Mouse (Mus musculus): ENCODE measurements at regions not wholly inside any gene's neighbourhood (a gene's known extent, or its start where the extent isn't known, plus 50 kb on each side); places are given as distances from the start of the nearest gene placed in this dataset.

- TF ChIP-seq TCF12 (IDR thresholded peaks at IDR 0.05; ENCODE audit: insufficient read depth, poor library complexity, severe bottlenecking) = no peak
- no peak for TF ChIP-seq POLR2A (IDR thresholded peaks at IDR 0.05; ENCODE audit: insufficient read length, low read depth)
- no peaks in the 10 kb centered on the region for H3K27me3 ChIP-seq (ENCODE audit: control insufficient read depth, insufficient read depth, insufficient read length)
- no peak overlapping the region for H3K4me3 ChIP-seq
- H3K4me2 ChIP-seq (ENCODE audit: low read depth) = no peak overlapping the region
- no peaks in the 10 kb centered on the region for H3K79me2 ChIP-seq (ENCODE audit: control insufficient read depth, insufficient read depth)
- H3K36me3 ChIP-seq (ENCODE audit: control insufficient read depth, insufficient read depth) = no peaks in the 10 kb centered on the region
- H3ac ChIP-seq (ENCODE audit: control insufficient read depth, insufficient read length) = no peak overlapping the region
Observed at GRCm38 (mm10) chr7:111141285-111141965, 58.6 kb upstream of the Eif4g2 start.

DNA sequence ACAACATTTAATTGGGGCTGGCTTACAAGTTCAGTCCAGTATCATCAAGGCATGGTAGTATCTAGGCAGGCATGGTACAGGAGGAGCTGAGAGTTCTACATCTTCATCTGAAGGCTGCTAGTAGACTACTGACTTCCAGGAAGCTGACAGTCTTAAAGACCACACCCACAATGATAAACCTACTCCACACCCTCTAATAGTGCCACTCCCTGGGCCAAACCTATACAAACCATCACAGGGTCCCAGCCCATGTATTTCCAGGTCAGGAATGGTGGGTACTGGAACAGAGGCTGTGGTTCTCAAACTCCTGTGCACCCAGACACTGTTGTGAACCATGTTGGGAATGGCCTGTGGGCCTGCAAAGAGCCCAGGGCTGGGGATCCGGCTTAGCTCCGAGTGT lies 55.2 kb upstream of the Eif4g2 start:
- Histone ChIP-seq H3K36me3 (ENCODE audit: control insufficient read depth, insufficient read depth) (no peaks in the 10 kb centered on the region), H3ac (ENCODE audit: control insufficient read depth, insufficient read length) (no peak overlapping the region), H3K4me2 (ENCODE audit: low read depth) (no peak overlapping the region), H3K4me3 (no peak overlapping the region), H3K79me2 (ENCODE audit: control insufficient read depth, insufficient read depth) (no peaks in the 10 kb centered on the region), H3K27me3 (ENCODE audit: control insufficient read depth, insufficient read depth, insufficient read length) (no peaks in the 10 kb centered on the region)
- TF ChIP-seq REST (IDR thresholded peaks at IDR 0.05; ENCODE audit: insufficient read depth, insufficient read length) (no peak), POLR2AphosphoS2 (IDR thresholded peaks at IDR 0.05; ENCODE audit: insufficient read length, low read depth) (no peak), MAX (IDR thresholded peaks at IDR 0.05; ENCODE audit: low read depth) (no peak), E2F4 (IDR thresholded peaks at IDR 0.05; ENCODE audit: insufficient read depth) (no peak), USF1 (IDR thresholded peaks at IDR 0.05; ENCODE audit: low read depth) (no peak), CEBPB (IDR thresholded peaks at IDR 0.05; ENCODE audit: insufficient read depth, poor library complexity, severe bottlenecking) (no peak), MYOG (IDR thresholded peaks at IDR 0.05; ENCODE audit: control insufficient read depth in 1 of 3, insufficient read depth in 1 of 3, insufficient read length in 2 of 3, low read depth in 2 of 3) (no peak), MYOD1 (IDR thresholded peaks at IDR 0.05; ENCODE audit: control insufficient read depth in 1 of 3, insufficient read length in 2 of 3, low read depth in 2 of 3) (no peak), POLR2A (IDR thresholded peaks at IDR 0.05; ENCODE audit: insufficient read length, low read depth) (no peak)

DNA sequence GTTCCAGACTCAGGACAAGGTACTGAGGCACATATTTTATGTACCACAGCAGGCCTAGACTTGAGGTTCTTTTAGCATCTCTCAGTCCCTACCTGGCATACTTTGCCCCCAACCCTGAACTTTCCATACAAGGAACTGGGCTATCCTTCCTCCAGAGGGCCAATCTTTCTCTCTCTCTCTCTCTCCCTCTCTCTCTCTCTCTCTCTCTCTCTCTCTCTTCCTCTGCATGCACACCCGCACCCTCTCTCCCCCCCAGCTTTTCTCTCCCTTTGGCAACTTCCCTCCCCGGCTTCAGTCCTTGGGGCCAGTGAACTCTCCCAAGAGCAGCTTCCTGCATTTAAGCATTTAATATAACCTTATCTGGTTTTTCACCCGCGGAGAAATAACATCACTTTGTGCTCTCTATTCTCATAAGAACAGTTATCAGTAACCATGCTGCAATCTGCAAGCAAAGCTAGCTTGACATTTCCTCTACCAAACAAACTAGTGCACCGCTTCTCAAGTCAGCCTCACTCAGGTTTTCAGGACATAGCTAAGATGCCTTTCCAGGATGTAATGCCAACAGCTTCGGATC lies 53.3 kb upstream of the Eif4g2 start:
- H3K4me3 ChIP-seq = no peak overlapping the region
- no peaks in the 10 kb centered on the region for H3K27me3 ChIP-seq (ENCODE audit: control insufficient read depth, insufficient read depth, insufficient read length)
- no peak overlapping the region for H3K4me2 ChIP-seq (ENCODE audit: low read depth)
- no peaks in the 10 kb centered on the region for H3K36me3 ChIP-seq (ENCODE audit: control insufficient read depth, insufficient read depth)
- no peak overlapping the region for H3ac ChIP-seq (ENCODE audit: control insufficient read depth, insufficient read length)
- no peaks in the 10 kb centered on the region for H3K79me2 ChIP-seq (ENCODE audit: control insufficient read depth, insufficient read depth)
- TF ChIP-seq SRF (IDR thresholded peaks at IDR 0.05; ENCODE audit: control insufficient read depth, insufficient read length, low read depth) (no peak), MYOG (IDR thresholded peaks at IDR 0.05; ENCODE audit: control insufficient read depth in 1 of 3, insufficient read depth in 1 of 3, insufficient read length in 2 of 3, low read depth in 2 of 3) (no peak), MAX (IDR thresholded peaks at IDR 0.05; ENCODE audit: low read depth) (no peak), E2F4 (IDR thresholded peaks at IDR 0.05; ENCODE audit: insufficient read depth) (no peak), POLR2A (IDR thresholded peaks at IDR 0.05; ENCODE audit: insufficient read length, low read depth) (no peak)

- Histone ChIP-seq H3K79me2 (ENCODE audit: control insufficient read depth, insufficient read depth) (no peaks in the 10 kb centered on the region), H3K27me3 (ENCODE audit: control insufficient read depth, insufficient read depth, insufficient read length) (no peaks in the 10 kb centered on the region), H3ac (ENCODE audit: control insufficient read depth, insufficient read length) (no peak overlapping the region), H3K4me3 (no peak overlapping the region), H3K36me3 (ENCODE audit: control insufficient read depth, insufficient read depth) (no peaks in the 10 kb centered on the region), H3K4me2 (ENCODE audit: low read depth) (no peak overlapping the region)
- no peak for TF ChIP-seq TCF3 (IDR thresholded peaks at IDR 0.05; ENCODE audit: insufficient read length, low read depth)
- TF ChIP-seq TCF12 (IDR thresholded peaks at IDR 0.05; ENCODE audit: insufficient read depth, poor library complexity, severe bottlenecking) = no peak
- no peak for TF ChIP-seq MYOG (IDR thresholded peaks at IDR 0.05; ENCODE audit: control insufficient read depth in 1 of 3, insufficient read depth in 1 of 3, insufficient read length in 2 of 3, low read depth in 2 of 3)
- TF ChIP-seq MAX (IDR thresholded peaks at IDR 0.05; ENCODE audit: low read depth) = no peak
- TF ChIP-seq SRF (IDR thresholded peaks at IDR 0.05; ENCODE audit: control insufficient read depth, insufficient read length, low read depth) = no peak
- no peak for TF ChIP-seq REST (IDR thresholded peaks at IDR 0.05; ENCODE audit: insufficient read depth, insufficient read length)
- no peak for TF ChIP-seq E2F4 (IDR thresholded peaks at IDR 0.05; ENCODE audit: insufficient read depth)
- no peak for TF ChIP-seq POLR2AphosphoS2 (IDR thresholded peaks at IDR 0.05; ENCODE audit: insufficient read length, low read depth)
Observed at GRCm38 (mm10) chr7:111134496-111134895, 51.7 kb upstream of the Eif4g2 start.

All from myocyte (in vitro differentiated cells).